In the genomic region with DNA sequence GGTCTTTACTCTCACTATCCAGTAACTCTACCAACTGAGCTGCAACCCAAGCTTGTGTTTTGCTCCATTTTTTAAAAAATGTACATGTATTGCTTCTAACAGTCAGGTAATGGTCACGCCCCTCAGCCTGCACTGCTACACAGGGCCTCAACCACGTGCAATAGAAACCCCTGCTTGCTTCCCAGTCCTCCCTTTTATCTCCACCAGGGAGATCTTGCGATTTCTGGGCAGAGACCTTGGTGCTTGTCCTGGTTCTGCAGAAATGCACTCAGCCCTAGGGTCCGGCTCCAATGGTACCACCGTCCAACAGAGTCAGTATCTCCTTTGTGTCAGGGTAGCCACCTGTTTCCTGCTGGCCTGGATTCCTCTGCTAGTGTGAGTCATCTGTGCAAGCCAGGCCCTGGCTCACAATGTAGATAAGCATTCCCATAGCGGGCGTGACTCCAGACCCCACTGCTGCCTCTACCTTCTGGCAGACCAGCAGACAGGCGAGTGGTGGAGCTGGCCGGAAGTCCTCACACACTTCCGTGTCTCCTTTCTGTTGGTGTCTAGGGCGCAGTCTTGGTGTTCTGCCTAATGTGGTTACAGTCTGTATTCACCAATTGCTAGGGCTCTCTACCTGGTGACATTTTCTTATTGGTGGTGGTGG, we compare ENCODE assay signal across 8 mouse cellular contexts. TPM values are rescaled to one million over a fixed set of nuclear protein-coding genes. Genes with fewer than 3 reads are reported as not detected.
DNase-seq lines count a peak whose midpoint lies in the region; ATAC-seq lines count a peak whose summit lies in the region.

No protein-coding gene starts in this region.

- H3K36me3 ChIP-seq in heart, embryonic 15.5 days = no peaks in the 10 kb centered on the region
- H3K36me3 ChIP-seq in hindbrain, embryonic 14.5 days (replicated peaks; ENCODE audit: control insufficient read depth, insufficient read depth) = no peaks in the 10 kb centered on the region
- H3K36me3 ChIP-seq in forebrain, embryonic 13.5 days (ENCODE audit: poor library complexity, severe bottlenecking) = no peaks in the 10 kb centered on the region

- H3K27ac ChIP-seq in heart, embryonic 15.5 days = peak overlapping the region; percentile 64
- no peak overlapping the region for H3K27ac ChIP-seq in hindbrain, embryonic 14.5 days
- no peak overlapping the region for H3K27ac ChIP-seq in forebrain, embryonic 13.5 days

- no peak overlapping the region for H3K4me3 ChIP-seq in heart, embryonic 15.5 days
- no peak overlapping the region for H3K4me3 ChIP-seq in hindbrain, embryonic 14.5 days (replicated peaks; ENCODE audit: low read length)
- no peak overlapping the region for H3K4me3 ChIP-seq in forebrain, embryonic 13.5 days

- peak overlapping the region; percentile 10; the same call in 1 of the 2 replicates for H3K4me2 ChIP-seq in heart, embryonic 15.5 days
- H3K4me2 ChIP-seq in hindbrain, embryonic 14.5 days (replicated peaks) = no peak overlapping the region
- no peak overlapping the region for H3K4me2 ChIP-seq in forebrain, embryonic 13.5 days

- DNase-seq in layer of hippocampus, postnatal 14 days (ENCODE audit: low spot score in 2 of 2) = peak; percentile 19 to 53
- DNase-seq in layer of hippocampus, adult 9-10 months (ENCODE audit: low spot score) = no peak
- peak; percentile 93 for DNase-seq in cerebellum, adult 11-12 months
- peak; percentile 40 for DNase-seq in lung, postnatal 10 days
- DNase-seq in B cell, adult 2 months = no peak
- no peak for DNase-seq in hindbrain, embryonic 14.5 days (ENCODE audit: low spot score)

- H3K27me3 ChIP-seq in heart, embryonic 15.5 days = no peaks in the 10 kb centered on the region
- no peaks in the 10 kb centered on the region for H3K27me3 ChIP-seq in hindbrain, embryonic 14.5 days (ENCODE audit: control insufficient read depth, insufficient read depth, low read length)
- no peaks in the 10 kb centered on the region for H3K27me3 ChIP-seq in forebrain, embryonic 13.5 days

- H3K4me1 ChIP-seq in heart, embryonic 15.5 days (replicated peaks) = peaks cover 6% of the 10 kb centered on the region
- H3K4me1 ChIP-seq in hindbrain, embryonic 14.5 days (replicated peaks; ENCODE audit: control insufficient read depth, insufficient read depth, low read length) = no peaks in the 10 kb centered on the region
- no peaks in the 10 kb centered on the region for H3K4me1 ChIP-seq in forebrain, embryonic 13.5 days

- no peak overlapping the region for H3K9ac ChIP-seq in heart, embryonic 15.5 days
- no peak overlapping the region for H3K9ac ChIP-seq in hindbrain, embryonic 14.5 days
- no peak overlapping the region for H3K9ac ChIP-seq in forebrain, embryonic 13.5 days

- WGBS in heart, embryonic 15.5 days = 32% methylated on average over 11 of the region's 11 CpGs
- 83% methylated on average over 11 of the region's 11 CpGs for WGBS in hindbrain, embryonic 14.5 days
- 86% methylated on average over 11 of the region's 11 CpGs for WGBS in forebrain, embryonic 13.5 days

- peak; percentile 86 for ATAC-seq in heart, embryonic 15.5 days (replicated peaks; ENCODE audit: insufficient number of reproducible peaks, insufficient read depth, low FRiP score, low read depth)
- no peak for ATAC-seq in hindbrain, embryonic 14.5 days (ENCODE audit: low FRiP score)
- no peak for ATAC-seq in forebrain, embryonic 13.5 days

- no peaks in the 10 kb centered on the region for H3K9me3 ChIP-seq in heart, embryonic 15.5 days (replicated peaks)
- H3K9me3 ChIP-seq in hindbrain, embryonic 14.5 days (ENCODE audit: control insufficient read depth, low read length) = no peaks in the 10 kb centered on the region
- H3K9me3 ChIP-seq in forebrain, embryonic 13.5 days (replicated peaks) = no peaks in the 10 kb centered on the region

RNA-seq across cellular contexts. Expression of gene Mfsd4a, which starts 27.6 kb away (rescaled TPM):
- total RNA-seq in layer of hippocampus, postnatal 14 days (2021) = 10 to 100 TPM; 42.8 to 50.7 TPM
- polyA plus RNA-seq in heart, embryonic 15.5 days (2015; fragmentation: Nextera tagmentation; extraction: Ambion mirVana) = 7.2 and 11.2 TPM in 2 replicates
- 9.7 and 10.4 TPM in 2 replicates for polyA plus RNA-seq in hindbrain, embryonic 14.5 days (2014; fragmentation: Nextera tagmentation; extraction: Ambion mirVana)
- 7.8 and 8.1 TPM in 2 replicates for polyA plus RNA-seq in forebrain, embryonic 13.5 days (2015; fragmentation: Nextera tagmentation; extraction: Ambion mirVana)

RNA-seq across cellular contexts. Expression of gene Cdk18, which starts 44.0 kb away (rescaled TPM):
- total RNA-seq in layer of hippocampus, postnatal 14 days (2021) = 10 to 100 TPM; 21.2 to 21.9 TPM
- 1.8 and 2.6 TPM in 2 replicates for polyA plus RNA-seq in heart, embryonic 15.5 days (2015; fragmentation: Nextera tagmentation; extraction: Ambion mirVana)
- polyA plus RNA-seq in hindbrain, embryonic 14.5 days (2014; fragmentation: Nextera tagmentation; extraction: Ambion mirVana) = 0.37 and 0.63 TPM in 2 replicates
- 0.23 and 0.59 TPM in 2 replicates for polyA plus RNA-seq in forebrain, embryonic 13.5 days (2015; fragmentation: Nextera tagmentation; extraction: Ambion mirVana)

Comparison
In these comparisons a context has a peak if more than half of its experiments do, and no peak if none do; other contexts are left out.
1. DNase-seq: peak in layer of hippocampus, postnatal 14 days (2 of 2), cerebellum, adult 11-12 months (single experiment) and lung, postnatal 10 days (single experiment); none in layer of hippocampus, adult 9-10 months (single experiment), B cell, adult 2 months (0 of 2) and hindbrain, embryonic 14.5 days (single experiment).